Mouse (Mus musculus) urinary bladder, postnatal 14 days (tissue): ENCODE results near the gene Kat5.
A peak's percentile ranks its signal among the peaks of the same experiment; 100 is the strongest.

Source experiments
- DNase-seq: peaks from one replicate; pipeline ENCODE4 v3.0.0; 2021; ENCODE audit warnings: low spot score

Gene Kat5

GRCm38 (mm10) chr19:5609547-5610404 is at the start of gene Kat5:
Kat5 (minus strand) TSS chr19:5610237.
- peak; percentile 90 for DNase-seq

GRCm38 (mm10) chr19:5654720-5655298 is 44.8 kb upstream of the Kat5 start:
- DNase-seq: no peak

DNA sequence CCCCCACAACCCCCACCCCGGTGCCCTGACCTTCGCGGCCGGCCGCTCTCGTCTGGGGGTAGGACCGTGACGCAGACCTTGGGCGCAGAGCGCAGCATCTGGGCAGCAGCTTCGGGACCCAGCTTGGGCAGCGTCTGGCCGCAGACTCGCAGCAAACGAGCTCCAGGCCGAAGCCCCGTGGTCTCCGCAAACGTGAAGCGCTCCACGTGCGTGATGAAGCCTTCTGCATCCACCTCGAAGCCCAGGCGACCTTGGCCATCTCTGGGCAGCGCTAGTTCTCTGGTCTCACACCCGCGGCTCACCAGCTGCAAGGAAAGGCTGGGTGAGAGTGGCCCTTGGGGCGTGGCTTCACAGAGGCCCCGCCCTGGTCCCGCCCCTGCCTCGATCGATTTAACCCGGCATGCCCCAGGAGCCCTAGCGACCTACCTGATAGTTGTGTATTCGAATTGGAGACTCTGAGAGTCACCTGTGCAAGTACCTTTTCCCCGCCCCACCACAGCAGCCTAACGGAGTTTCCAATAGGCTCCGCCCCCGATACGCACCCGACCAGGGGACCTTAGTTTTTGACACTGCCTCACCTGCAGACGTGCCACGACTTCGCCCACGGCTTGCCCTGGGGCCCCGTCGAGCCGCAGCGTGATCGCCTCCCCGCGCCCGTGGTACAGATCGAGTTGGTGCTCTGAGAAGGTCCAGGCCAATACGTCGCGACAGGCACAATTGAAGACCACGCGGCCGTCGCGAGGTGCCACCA is 44.1 kb upstream of the Kat5 start:
- no peak for DNase-seq

- DNase-seq: no peak
Observed at GRCm38 (mm10) chr19:5652570-5652969, 42.5 kb upstream of the Kat5 start.

DNA sequence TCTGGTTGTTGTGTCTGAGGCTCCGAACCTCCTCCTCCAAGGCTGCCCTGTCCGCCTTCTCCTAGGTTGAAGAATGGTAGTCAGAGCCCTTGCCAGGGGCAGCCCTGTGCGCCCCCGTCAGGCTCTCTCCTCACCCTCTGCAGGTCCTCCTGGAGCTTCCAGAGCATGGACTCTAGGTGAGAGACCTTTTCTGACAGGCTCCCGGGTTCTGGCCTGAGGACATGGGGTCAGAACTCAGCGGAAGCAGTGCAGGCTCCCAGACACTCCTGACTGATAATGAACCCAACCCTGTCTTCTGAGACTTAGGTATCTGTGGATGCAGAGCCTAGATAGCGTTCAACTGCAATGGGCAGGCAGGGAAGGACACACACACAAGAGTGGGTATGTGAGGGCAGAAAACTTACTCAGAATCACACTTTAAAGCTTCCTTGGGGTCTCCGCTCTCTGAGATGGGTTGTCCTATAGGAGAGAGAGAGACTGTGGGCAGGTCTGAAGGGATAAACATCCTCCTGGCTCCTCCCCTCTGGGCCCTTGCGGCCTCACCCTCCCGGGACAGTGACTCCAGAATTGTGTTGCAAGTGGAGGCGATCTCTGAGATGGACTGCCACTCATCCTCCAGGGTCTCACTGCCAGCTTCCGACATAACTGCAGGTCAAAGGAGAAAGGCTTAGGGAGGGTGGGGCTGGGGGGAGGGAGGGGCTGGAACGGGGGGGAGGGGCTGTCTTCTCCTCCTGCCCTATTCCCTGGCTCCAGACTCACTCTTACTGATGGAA is 41.7 kb upstream of the Kat5 start:
- no peak for DNase-seq

DNA sequence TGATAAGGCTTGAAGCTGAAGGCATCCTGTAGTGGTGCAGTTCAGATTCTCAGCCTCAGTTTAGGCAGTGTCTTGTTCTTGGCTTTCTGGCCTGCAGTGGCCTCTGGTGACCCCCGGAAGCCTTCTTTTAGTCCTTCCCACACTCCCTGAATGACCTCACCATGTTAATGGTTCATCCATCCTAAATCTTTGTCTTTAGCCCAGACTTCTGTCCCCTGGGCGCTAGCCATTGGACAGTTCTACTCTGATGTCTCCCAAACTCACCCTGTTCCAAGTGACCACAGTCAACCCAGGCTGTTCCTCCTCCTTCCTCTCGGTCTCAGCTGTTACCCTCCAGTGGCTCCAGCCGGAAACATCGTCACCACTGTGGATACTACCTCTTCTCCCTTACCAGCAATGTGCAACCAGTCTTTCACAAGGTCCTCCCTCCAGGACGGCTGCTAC is 39.3 kb upstream of the Kat5 start:
- DNase-seq: no peak

GRCm38 (mm10) chr19:5648401-5649297 is 38.6 kb upstream of the Kat5 start:
- DNase-seq: peak; percentile 78

DNA sequence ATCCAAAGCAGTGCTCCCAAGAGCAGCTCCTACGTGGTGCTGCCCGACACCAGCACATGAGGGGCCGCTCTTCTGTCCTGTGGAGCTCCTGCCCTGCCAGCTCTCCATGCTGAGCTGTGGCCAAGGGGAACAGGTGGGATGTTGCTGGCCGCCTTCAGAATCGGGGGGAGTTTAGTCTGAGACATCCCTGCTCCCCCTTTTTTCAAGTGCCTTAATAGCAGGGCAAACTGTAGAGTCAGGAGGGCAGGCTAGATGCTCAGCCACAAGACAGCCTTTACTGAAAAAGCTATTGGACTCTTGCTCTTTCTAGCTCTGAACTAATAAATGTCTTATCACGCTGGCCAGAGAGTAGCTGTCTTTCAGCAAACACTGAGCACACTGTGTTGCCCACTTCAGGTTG is 37.8 kb upstream of the Kat5 start:
- no peak for DNase-seq

DNA sequence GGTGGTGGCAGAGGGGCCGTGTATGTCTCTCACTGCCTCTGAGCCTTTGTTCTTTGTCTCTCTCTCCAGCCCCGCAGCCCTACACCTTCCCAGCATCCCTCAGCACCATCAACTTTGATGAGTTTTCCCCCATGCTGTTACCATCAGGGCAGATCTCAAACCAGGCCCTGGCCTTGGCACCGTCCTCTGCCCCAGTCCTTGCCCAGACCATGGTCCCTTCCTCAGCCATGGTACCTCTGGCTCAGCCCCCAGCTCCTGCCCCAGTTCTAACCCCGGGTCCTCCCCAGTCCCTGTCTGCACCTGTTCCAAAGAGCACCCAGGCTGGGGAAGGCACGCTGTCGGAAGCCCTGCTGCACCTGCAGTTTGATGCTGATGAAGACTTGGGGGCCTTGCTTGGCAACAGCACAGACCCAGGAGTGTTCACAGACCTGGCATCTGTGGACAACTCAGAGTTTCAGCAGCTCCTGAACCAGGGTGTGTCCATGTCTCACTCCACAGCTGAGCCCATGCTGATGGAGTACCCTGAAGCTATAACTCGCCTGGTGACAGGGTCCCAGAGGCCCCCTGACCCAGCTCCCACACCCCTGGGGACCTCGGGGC is 36.8 kb upstream of the Kat5 start:
- no peak for DNase-seq

DNA sequence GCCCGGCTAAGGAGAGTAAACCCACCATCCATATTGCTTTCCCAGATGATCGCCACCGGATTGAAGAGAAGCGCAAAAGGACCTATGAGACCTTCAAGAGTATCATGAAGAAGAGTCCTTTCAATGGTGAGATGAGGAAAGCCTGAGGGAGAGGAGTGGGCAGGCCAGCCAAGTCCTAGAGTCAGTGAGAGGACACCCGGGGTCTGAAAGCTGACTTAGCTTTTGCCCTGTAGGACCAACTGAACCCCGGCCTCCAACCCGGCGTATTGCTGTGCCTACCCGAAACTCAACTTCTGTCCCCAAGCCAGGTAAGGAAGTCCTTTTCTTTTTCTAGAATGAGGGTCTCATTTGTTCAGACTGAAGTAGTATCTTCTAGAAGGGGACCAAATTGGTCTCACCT is 35.2 kb upstream of the Kat5 start:
- DNase-seq: no peak

- no peak for DNase-seq
Observed at GRCm38 (mm10) chr19:5641641-5642040, 31.6 kb upstream of the Kat5 start.

GRCm38 (mm10) chr19:5641021-5641420 is 31.0 kb upstream of the Kat5 start:
- DNase-seq: no peak

- DNase-seq: no peak
Observed at GRCm38 (mm10) chr19:5640339-5640738, 30.3 kb upstream of the Kat5 start.

GRCm38 (mm10) chr19:5638416-5639005 is 28.5 kb upstream of the Kat5 start:
- no peak for DNase-seq

GRCm38 (mm10) chr19:5637069-5638047 is 27.3 kb upstream of the Kat5 start, which contains the start of gene Rela:
Rela (plus strand) TSS chr19:5637483.
- DNase-seq: peak; percentile 92

- DNase-seq: no peak
Observed at GRCm38 (mm10) chr19:5636571-5637041, 26.6 kb upstream of the Kat5 start.

GRCm38 (mm10) chr19:5636036-5636570 is 26.1 kb upstream of the Kat5 start:
- DNase-seq: no peak

- no peak for DNase-seq
Observed at GRCm38 (mm10) chr19:5632120-5632519, 22.1 kb upstream of the Kat5 start.
